Mouse (Mus musculus) MEL (cell line): ENCODE results near the gene Olfr1054. TPM values are rescaled to one million over a fixed set of nuclear protein-coding genes. Genes with fewer than 3 reads are reported as not detected.
"Not testable (repeated sequence)": the region's sequence is repeated elsewhere in the genome, so short reads cannot be mapped to it uniquely, and the experiment has no call there.

Experiments used
- DNase-seq: peaks from one replicate; pipeline ENCODE4 v3.0.0; 2011; ENCODE audit warnings: low read depth, low spot score
- H3K27ac ChIP-seq: 2 replicates; pipeline ENCODE4 v1.5.1; 2012; ENCODE audit warnings: low read depth, mild to moderate bottlenecking, control low read depth, low read length, moderate library complexity; ENCODE audit not compliant: control insufficient read depth
- H3K27me3 ChIP-seq, 2 experiments: fragments of 150-350 bp in 1 of 2; sonication (generic) in 1 of 2; 2 replicates each; pipeline ENCODE4 v1.6.1; 2012; ENCODE audit warnings: low read length in 2 of 2, mild to moderate bottlenecking in 2 of 2, improper control_type of control experiment in 1 of 2, moderate library complexity in 1 of 2; ENCODE audit not compliant: insufficient read depth in 2 of 2, control insufficient read depth in 1 of 2
- H3K36me3 ChIP-seq, 2 experiments: 2 replicates each; pipeline ENCODE4 v1.6.1; 2012 to 2014; ENCODE audit warnings: low read length in 2 of 2, improper control_type of control experiment in 1 of 2, inconsistent platforms in 1 of 2, mild to moderate bottlenecking in 1 of 2; ENCODE audit not compliant: insufficient read depth in 2 of 2, control insufficient read depth in 1 of 2
- H3K4me1 ChIP-seq, 2 experiments: fragments of 150-350 bp in 1 of 2; sonication (generic) in 1 of 2; 2 replicates each; pipeline ENCODE4 v1.6.1; 2012; ENCODE audit warnings: low read length in 2 of 2, improper control_type of control experiment in 1 of 2, mild to moderate bottlenecking in 1 of 2; ENCODE audit not compliant: insufficient read depth in 2 of 2, control insufficient read depth in 1 of 2
- H3K4me3 ChIP-seq, 2 experiments: fragments of 150-350 bp in 1 of 2; sonication (generic) in 1 of 2; 2 replicates each; pipeline ENCODE4 v1.5.1; 2012; ENCODE audit warnings: low read depth in 2 of 2, low read length in 2 of 2, mild to moderate bottlenecking in 2 of 2, moderate library complexity in 2 of 2, control low read depth in 1 of 2, improper control_type of control experiment in 1 of 2; ENCODE audit not compliant: control insufficient read depth in 1 of 2, insufficient read depth in 1 of 2
- H3K79me2 ChIP-seq: 2 replicates; pipeline ENCODE4 v1.6.1; 2012; ENCODE audit warnings: mild to moderate bottlenecking, low read length, moderate library complexity; ENCODE audit not compliant: control insufficient read depth, poor library complexity, insufficient read depth
- H3K9ac ChIP-seq: 2 replicates; pipeline ENCODE4 v1.6.1; 2012; ENCODE audit warnings: low read depth, mild to moderate bottlenecking, control low read depth, low read length, moderate library complexity; ENCODE audit not compliant: control insufficient read depth, poor library complexity, severe bottlenecking
- H3K9me3 ChIP-seq: fragments of 150-350 bp; sonication (generic); replicated peaks from 2 replicates; pipeline ENCODE4 v1.6.1; 2012; ENCODE audit warnings: mild to moderate bottlenecking, low read length, improper control_type of control experiment, moderate library complexity; ENCODE audit not compliant: insufficient read depth
- CTCF ChIP-seq, 3 experiments: IDR thresholded peaks in 2 of 3; conservative IDR thresholded peaks in 1 of 3; 2 replicates each; pipeline ENCODE4 v1.5.1; 2011 to 2012; ENCODE audit warnings: low read length in 3 of 3, low read depth in 2 of 3, mild to moderate bottlenecking in 2 of 3, improper control_type of control experiment in 1 of 3, inconsistent platforms in 1 of 3, mixed read lengths in 1 of 3, moderate library complexity in 1 of 3; ENCODE audit not compliant: control insufficient read depth in 1 of 3, insufficient read depth in 1 of 3, poor library complexity in 1 of 3, severe bottlenecking in 1 of 3
- E2F4 ChIP-seq: IDR thresholded peaks from 2 replicates; pipeline ENCODE4 v1.6.1; 2011; ENCODE audit warnings: low read depth, low read length, improper control_type of control experiment, borderline replicate concordance
- ELF1 ChIP-seq: IDR thresholded peaks from 2 replicates; pipeline ENCODE4 v1.6.1; 2014; ENCODE audit warnings: low read depth, mild to moderate bottlenecking, inconsistent platforms, low read length, improper control_type of control experiment, moderate library complexity
- ETS1 ChIP-seq: IDR thresholded peaks from 2 replicates; pipeline ENCODE4 v1.6.1; 2012; ENCODE audit warnings: low read depth, mild to moderate bottlenecking, inconsistent platforms, low read length, improper control_type of control experiment, moderate library complexity
- GATA1 ChIP-seq: IDR thresholded peaks from 2 replicates; pipeline ENCODE4 v1.6.1; 2011; ENCODE audit warnings: low read depth, low read length, improper control_type of control experiment
- HCFC1 ChIP-seq: IDR thresholded peaks from 2 replicates; pipeline ENCODE4 v1.6.1; 2012; ENCODE audit warnings: low read depth, mild to moderate bottlenecking, inconsistent platforms, low read length, improper control_type of control experiment, moderate library complexity
- NELFE ChIP-seq: IDR thresholded peaks from 2 replicates; pipeline ENCODE4 v1.6.1; 2011; ENCODE audit warnings: low read depth, low read length, improper control_type of control experiment
- POLR2A ChIP-seq, 2 experiments: IDR thresholded peaks; 2 replicates each; pipeline ENCODE4 v1.6.1; 2011 to 2012; ENCODE audit warnings: low read length in 2 of 2, mild to moderate bottlenecking in 2 of 2, control low read depth in 1 of 2, improper control_type of control experiment in 1 of 2, low read depth in 1 of 2, moderate library complexity in 1 of 2; ENCODE audit not compliant: control insufficient read depth in 1 of 2, insufficient read depth in 1 of 2, poor library complexity in 1 of 2
- RAD21 ChIP-seq: IDR thresholded peaks from 2 replicates; pipeline ENCODE4 v1.6.1; 2011; ENCODE audit warnings: mild to moderate bottlenecking, low read depth, low read length, improper control_type of control experiment
- TBP ChIP-seq: IDR thresholded peaks from 2 replicates; pipeline ENCODE4 v1.8.0; 2011; ENCODE audit warnings: low read depth, low read length, improper control_type of control experiment
- ZKSCAN1 ChIP-seq: IDR thresholded peaks from 2 replicates; pipeline ENCODE4 v1.6.1; 2012; ENCODE audit warnings: low read depth, mild to moderate bottlenecking, inconsistent platforms, low read length, improper control_type of control experiment, moderate library complexity
- ZMIZ1 ChIP-seq: IDR thresholded peaks from 2 replicates; pipeline ENCODE4 v1.6.1; 2012; ENCODE audit warnings: low read depth, mild to moderate bottlenecking, inconsistent platforms, low read length, improper control_type of control experiment, moderate library complexity
- polyA plus RNA-seq, 2 experiments: library from polyadenylated mRNA; stranded (reverse) in 1 of 2; unstranded in 1 of 2; fragments of >175 nt in 1 of 2; fragments of >200 nt in 1 of 2; gene quantifications; 2 replicates each; pipeline versions ENCODE4 v1.2.1 to v1.2.4; 2012; ENCODE audit warnings: low replicate concordance in 2 of 2, low read depth in 1 of 2; ENCODE audit not compliant: insufficient read length in 2 of 2, insufficient read depth in 1 of 2, missing spikeins in 1 of 2
- total RNA-seq: library from RNA; depleted of rRNA; stranded (reverse); fragments of 300-350 nt; gene quantifications from 2 replicates; pipeline ENCODE4 v1.2.3, GENCODE M21; 2012

The Olfr1054 gene
- total and polyA plus RNA-seq, 3 experiments: not detected

GRCm38 (mm10) chr2:86362369-86362768 lies 27.1 kb upstream of the Olfr1054 start, which contains the start of gene Olfr1056:
Gene Olfr1056, minus strand, starts transcription at chr2:86362469.
- H3K9me3 ChIP-seq: no peaks in the 10 kb centered on the region
- H3K27me3 ChIP-seq: no peaks in the 10 kb centered on the region
- no peaks in the 10 kb centered on the region for H3K36me3 ChIP-seq
- DNase-seq: no peak
- H3K4me3 ChIP-seq: no peak within 1 kb of the TSS
- H3K4me1 ChIP-seq: no peaks in the 10 kb centered on the region
- no peaks in the 10 kb centered on the region for H3K79me2 ChIP-seq
- H3K27ac ChIP-seq: no peak within 1 kb of the TSS
- no peak within 1 kb of the TSS for H3K9ac ChIP-seq
- TF ChIP-seq E2F4 (no peak), ZKSCAN1 (no peak)

- H3K27ac ChIP-seq, H3K9me3 ChIP-seq, H3K4me3 ChIP-seq, H3K79me2 ChIP-seq, H3K9ac ChIP-seq, H3K4me1 ChIP-seq, H3K36me3 ChIP-seq, H3K27me3 ChIP-seq, DNase-seq: not testable (repeated sequence)
Measured at GRCm38 (mm10) chr2:86351751-86352150, 16.5 kb upstream of the Olfr1054 start.

GRCm38 (mm10) chr2:86350184-86350583 lies 15.0 kb upstream of the Olfr1054 start, which contains the start of gene Olfr1055:
Gene Olfr1055, minus strand, starts transcription at chr2:86350284.
- TF ChIP-seq TBP (no peak), ETS1 (no peak), CTCF (IDR thresholded peaks at IDR 0.05 in 2 of 3, conservative IDR thresholded peaks at IDR 0.05 in 1 of 3; ENCODE audit: control insufficient read depth in 1 of 3, insufficient read depth in 1 of 3, low read depth in 2 of 3, low read length in 3 of 3, poor library complexity in 1 of 3, severe bottlenecking in 1 of 3) (no peak), GATA1 (no peak), HCFC1 (no peak), POLR2A (IDR thresholded peaks at IDR 0.05; ENCODE audit: control insufficient read depth in 1 of 2, insufficient read depth in 1 of 2, low read depth in 1 of 2, low read length in 2 of 2, poor library complexity in 1 of 2) (no peak), ZMIZ1 (no peak), ELF1 (no peak), NELFE (no peak), RAD21 (no peak)
- no peak for DNase-seq
- Histone ChIP-seq H3K4me3 (no peak within 1 kb of the TSS), H3K36me3 (no peaks in the 10 kb centered on the region), H3K27me3 (no peaks in the 10 kb centered on the region), H3K4me1 (no peaks in the 10 kb centered on the region), H3K79me2 (no peaks in the 10 kb centered on the region), H3K27ac (no peak within 1 kb of the TSS), H3K9ac (no peak within 1 kb of the TSS), H3K9me3 (no peaks in the 10 kb centered on the region)
